Mouse (Mus musculus): ENCODE data around the gene Crocc2.

Crocc2 gene

DNA sequence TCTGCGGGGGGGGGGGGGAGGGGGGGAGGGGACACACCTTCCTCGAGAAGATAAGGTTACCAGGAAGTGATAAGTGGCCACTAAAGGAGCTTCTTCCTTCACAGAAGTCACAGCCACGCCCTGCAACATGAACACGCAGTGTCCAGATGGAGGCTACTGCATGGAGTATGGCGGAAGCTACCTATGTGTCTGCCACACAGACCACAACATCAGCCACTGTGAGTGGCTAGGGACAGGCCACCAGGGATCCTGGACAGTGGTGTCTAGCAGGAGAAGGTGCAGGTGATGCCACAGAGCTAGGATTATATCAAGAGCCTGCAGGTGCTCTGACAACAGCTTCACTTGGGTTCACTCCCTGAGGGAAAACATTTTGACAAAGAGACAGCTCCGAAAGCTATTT is 103.2 kb downstream of the Crocc2 start:
- no peak for DNase-seq (ENCODE audit: low spot score in 2 of 2)

DNA sequence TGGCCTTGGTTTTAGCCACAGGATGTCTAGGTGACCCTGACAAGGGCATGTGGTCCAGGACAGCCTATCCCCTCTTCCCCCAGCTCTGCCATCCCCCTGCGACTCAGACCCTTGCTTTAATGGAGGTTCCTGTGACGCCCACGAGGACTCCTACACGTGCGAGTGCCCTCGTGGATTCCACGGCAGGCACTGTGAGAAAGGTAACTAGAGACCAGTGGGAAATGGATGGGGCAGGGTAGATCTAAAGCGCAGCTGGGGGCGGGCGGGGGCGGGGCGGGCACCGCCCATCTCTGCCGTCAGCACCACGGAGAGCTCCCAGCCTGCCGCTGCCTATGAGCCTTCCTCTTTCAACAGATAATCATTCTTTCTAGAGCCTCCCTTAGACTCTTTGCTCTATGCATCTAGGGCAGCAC is 103.9 kb downstream of the Crocc2 start:
- peak in 1 of 2 experiments; percentile 68 for DNase-seq (ENCODE audit: low spot score in 2 of 2)

DNA sequence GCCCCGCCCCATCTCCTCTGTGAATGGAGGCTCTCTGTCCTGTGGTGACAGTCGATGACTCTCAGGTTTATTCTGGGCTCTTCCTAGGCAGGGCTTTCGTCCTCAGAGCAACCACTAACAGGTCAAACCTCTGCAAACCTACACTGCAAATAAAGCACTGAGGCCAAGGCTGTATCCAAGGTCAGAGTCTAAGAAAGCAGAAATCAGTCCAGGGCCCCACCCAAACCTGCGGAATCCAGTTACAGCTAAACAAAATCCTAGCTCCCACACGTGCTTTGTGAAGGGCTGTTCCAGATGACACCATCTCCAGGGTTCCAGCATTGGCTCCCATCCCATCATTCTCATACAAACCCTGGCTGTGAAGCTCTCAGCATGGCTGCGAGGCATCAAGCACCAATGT is 107.0 kb downstream of the Crocc2 start:
- no peak for DNase-seq (ENCODE audit: low spot score in 2 of 2)

DNA sequence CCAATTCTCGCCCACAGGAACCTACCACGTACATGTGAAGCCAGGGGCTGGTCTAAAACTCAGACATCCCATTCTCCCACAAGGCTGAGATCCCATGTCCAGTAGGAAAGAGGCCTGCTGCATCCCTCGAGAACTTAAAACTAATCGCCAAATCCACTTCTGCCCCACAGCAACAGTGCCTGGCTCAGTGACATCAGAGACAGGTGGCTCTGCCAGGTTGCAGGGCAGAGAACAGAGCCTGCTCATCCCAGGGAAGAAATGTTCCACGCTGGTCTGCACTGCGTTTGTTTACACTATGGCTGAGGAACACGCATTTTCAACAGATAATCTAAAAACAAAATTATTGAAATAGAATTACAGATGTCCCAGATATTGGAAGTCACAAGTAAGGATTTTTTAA is 108.5 kb downstream of the Crocc2 start:
- no peak for DNase-seq (ENCODE audit: low spot score in 2 of 2)

Measured in spleen, postnatal 10 days (tissue).